Mouse (Mus musculus): ENCODE results near the gene Gm21987. TPM values are rescaled to one million over a fixed set of nuclear protein-coding genes. Genes with fewer than 3 reads are reported as not detected.
"Not testable (repeated sequence)": the region's sequence is repeated elsewhere in the genome, so short reads cannot be mapped to it uniquely, and the experiment has no call there.

Gm21987 gene
- polyA plus RNA-seq, 1 experiment from 2014 or later, result not detected

DNA sequence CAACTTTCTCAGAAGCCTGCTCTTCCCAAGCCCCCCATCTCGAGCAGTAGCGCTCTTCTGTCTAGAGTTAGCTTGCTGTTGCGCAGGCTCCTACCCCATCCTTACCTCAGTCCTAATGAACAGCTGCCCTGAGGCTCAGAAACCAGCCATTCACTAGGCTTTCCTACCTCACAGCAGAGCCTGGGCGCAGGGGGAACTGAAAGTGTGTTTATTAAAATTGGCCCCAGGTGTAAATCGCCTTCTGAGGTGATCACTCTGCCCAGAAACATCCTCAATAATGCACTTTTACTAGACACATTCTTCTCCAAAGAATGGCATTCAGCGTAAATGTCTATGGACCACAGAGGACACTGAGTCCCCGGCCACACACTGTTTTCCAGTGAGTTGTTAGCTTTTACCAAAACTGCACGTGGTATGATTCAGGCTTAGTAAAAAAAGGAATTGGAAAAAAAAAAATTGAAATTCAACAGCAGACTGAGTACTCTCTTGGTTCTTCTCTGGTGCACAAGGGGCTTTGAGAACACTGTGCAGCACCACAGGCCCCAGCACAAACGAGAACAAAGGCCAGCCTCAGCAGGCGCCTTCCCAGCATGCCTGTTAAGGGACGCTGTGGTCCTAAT lies 20.0 kb upstream of the Gm21987 start:
- H3K9ac ChIP-seq, result no peak overlapping the region
- H3K4me2 ChIP-seq, result no peak overlapping the region
- no peak overlapping the region for H3K4me3 ChIP-seq
- no peak overlapping the region for H3K27ac ChIP-seq
- 81% methylated on average over 11 of the region's 11 CpGs for WGBS
- H3K36me3 ChIP-seq, result no peaks in the 10 kb centered on the region
- ATAC-seq (ENCODE audit: low FRiP score), result no peak
- no peaks in the 10 kb centered on the region for H3K4me1 ChIP-seq (replicated peaks)
- no peaks in the 10 kb centered on the region for H3K27me3 ChIP-seq
- H3K9me3 ChIP-seq, result no peaks in the 10 kb centered on the region

DNA sequence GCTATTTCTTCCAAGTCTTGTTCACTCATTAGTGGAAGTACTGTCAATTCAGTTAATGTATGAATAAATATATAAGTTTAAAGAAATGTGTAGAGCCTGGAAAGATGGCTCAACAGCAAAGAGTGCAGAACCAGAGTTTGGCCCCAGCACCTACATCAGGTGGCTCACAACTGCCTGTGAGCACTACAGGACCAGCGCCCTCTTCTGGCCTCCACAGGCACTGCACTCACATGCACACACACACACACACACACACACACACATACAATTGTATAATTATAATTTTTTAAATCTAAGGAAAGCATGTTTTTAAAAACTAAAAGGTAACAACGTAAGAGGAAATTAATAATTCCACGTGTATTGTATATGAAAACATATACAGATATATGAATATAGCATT lies 17.5 kb upstream of the Gm21987 start:
- WGBS, result 87% methylated on average over 3 of the region's 3 CpGs
- H3K36me3 ChIP-seq, result no peaks in the 10 kb centered on the region
- H3K9ac ChIP-seq, result no peak overlapping the region
- no peaks in the 10 kb centered on the region for H3K9me3 ChIP-seq
- no peak overlapping the region for H3K4me2 ChIP-seq
- H3K27me3 ChIP-seq, result no peaks in the 10 kb centered on the region
- no peak overlapping the region for H3K27ac ChIP-seq
- no peaks in the 10 kb centered on the region for H3K4me1 ChIP-seq (replicated peaks)
- H3K4me3 ChIP-seq, result no peak overlapping the region
- no peak for ATAC-seq (ENCODE audit: low FRiP score)

DNA sequence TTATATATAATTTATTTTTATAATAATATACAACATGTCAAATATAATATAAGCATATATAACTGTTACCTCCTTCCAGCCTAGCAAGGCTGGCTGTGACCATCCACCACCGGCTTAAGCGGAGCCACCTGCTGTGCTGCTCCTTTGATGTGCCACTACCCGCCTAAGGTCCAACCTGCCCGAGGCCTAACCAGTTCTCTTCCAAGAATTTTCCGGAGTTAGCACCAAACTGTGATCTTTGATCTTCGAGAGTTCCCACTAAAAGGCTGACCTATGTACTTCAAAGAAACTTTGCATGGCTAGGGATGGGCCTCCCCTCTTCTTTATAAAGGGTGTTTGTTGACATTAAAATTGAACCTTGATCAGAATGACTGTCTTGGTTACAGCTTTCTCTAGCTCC lies 12.4 kb upstream of the Gm21987 start:
- H3K9ac ChIP-seq, result no peak overlapping the region
- no peak overlapping the region for H3K27ac ChIP-seq
- no peak overlapping the region for H3K4me3 ChIP-seq
- H3K27me3 ChIP-seq, result no peaks in the 10 kb centered on the region
- 47% methylated on average over 6 of the region's 6 CpGs for WGBS
- H3K36me3 ChIP-seq, result no peaks in the 10 kb centered on the region
- H3K4me2 ChIP-seq, result no peak overlapping the region
- ATAC-seq (ENCODE audit: low FRiP score), result no peak
- H3K9me3 ChIP-seq, result no peaks in the 10 kb centered on the region
- H3K4me1 ChIP-seq (replicated peaks), result no peaks in the 10 kb centered on the region

DNA sequence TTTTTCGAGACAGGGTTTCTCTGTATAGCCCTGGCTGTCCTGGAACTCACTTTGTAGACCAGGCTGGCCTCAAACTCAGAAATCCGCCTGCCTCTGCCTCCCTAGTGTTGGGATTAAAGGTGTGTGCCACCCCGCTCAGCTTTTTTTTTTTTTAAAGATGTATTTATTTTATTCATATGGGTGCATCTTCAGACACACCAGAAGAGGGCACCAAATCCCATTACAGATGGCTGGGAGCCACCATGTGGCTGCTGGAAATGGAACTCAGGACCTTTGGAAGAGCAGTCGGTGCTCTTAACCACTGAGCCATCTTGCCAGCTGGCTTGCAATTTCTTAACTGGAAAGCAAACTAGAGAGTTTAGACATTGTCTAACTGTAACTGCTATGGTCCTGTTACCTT lies 8.8 kb upstream of the Gm21987 start:
- not testable (repeated sequence) for H3K27me3 ChIP-seq; ATAC-seq (ENCODE audit: low FRiP score); H3K4me1 ChIP-seq (replicated peaks); H3K4me2 ChIP-seq; H3K4me3 ChIP-seq; H3K27ac ChIP-seq; H3K9ac ChIP-seq; H3K9me3 ChIP-seq; H3K36me3 ChIP-seq
- 92% methylated on average over 4 of the region's 4 CpGs for WGBS

DNA sequence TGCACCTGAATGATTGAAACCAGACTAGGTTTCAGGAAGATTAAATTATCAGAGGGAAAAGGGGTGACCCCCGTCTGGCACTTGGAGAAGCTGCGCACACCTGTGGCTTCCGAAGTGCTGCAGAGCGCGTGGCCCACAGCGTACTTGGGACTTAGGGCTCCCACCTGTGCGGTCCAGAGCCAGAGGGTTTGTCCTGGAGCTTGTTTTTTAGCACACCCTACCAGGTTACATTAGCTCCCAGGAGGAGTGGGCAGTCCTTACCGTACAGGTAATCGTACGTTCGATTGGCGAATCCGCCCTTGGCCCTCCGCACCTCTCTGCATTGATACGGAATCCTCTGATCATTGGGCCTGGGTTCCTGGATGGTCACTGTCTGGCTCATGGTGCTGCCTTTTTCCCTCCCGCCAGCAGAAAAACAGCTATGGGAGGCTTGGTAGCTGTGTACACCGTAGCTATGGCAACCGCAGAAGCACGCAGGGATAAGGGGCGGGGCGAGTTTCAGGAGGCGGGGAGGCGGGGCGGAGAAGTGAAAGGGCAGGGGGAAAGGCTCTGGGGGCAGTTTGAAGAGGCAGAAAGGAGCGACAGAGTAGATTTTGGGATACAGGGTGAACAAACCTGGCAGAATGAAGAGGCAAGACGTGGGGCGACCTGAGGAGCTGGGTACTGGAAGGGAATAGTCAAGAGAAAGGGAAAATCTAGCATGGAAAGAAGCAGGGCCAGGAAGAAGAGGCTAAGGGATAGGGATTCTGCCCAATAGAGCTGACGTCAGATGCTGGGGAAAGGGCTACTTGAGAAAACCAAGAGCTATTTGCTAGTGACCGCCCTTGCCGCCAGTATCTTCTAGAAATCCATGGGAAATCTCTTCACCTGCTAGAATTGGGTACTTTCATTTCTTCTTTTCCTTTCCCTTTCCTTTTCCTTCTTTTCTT lies 5.2 kb upstream of the Gm21987 start, which contains the start of gene Maats1:
TSS of gene Maats1 (minus strand) at position 748 of the 929 bp plus-strand sequence.
- no peaks in the 10 kb centered on the region for H3K9me3 ChIP-seq
- H3K36me3 ChIP-seq, result no peaks in the 10 kb centered on the region
- H3K9ac ChIP-seq, result peak within 1 kb of the TSS; percentile 70
- H3K4me3 ChIP-seq, result peak within 1 kb of the TSS; percentile 43
- no peaks in the 10 kb centered on the region for H3K27me3 ChIP-seq
- H3K4me2 ChIP-seq, result peak within 1 kb of the TSS; percentile 73
- H3K27ac ChIP-seq, result peak within 1 kb of the TSS; percentile 35; the same call in 1 of the 2 replicates
- peaks cover 10% of the 10 kb centered on the region for H3K4me1 ChIP-seq (replicated peaks)
- WGBS, result 9% methylated on average over 30 of the region's 30 CpGs
- ATAC-seq (ENCODE audit: low FRiP score), result peak; percentile 93

DNA sequence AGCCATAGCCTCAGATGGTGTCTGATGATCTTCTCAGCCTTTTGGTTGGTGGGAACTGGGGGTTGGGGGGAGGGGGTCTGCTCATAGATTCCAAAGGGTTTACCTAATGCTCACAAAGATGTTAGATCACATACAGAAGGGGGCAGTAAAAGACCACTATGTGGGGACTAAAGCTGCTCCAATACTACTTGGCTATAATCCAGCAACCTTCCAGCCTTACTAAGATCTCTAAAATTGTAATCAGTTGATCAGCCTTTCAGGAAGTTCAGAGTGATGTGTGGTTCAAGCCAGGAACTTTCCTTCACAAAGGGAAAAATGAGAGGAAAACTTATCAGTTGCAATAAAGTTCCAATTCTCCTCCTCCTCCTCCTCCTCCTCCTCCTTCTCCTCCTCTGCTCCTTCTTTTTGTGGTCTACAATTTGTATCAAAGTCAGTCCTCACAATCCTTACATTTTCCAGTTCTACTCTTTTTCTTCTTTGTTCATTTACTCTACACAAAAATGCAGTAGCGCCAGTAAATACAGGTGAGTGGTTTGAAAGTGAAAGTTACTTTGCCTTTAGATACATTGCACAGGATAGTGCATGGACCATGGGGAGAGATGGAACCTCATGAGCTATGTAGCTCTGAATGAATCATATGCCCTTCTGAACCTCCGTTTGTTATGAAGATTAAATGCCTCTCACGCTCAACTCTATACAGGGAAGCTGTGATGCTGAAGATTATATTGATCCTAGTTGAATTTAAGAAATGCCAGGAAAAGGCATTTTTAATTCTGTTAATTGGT lies 1.7 kb upstream of the Gm21987 start:
- H3K4me1 ChIP-seq (replicated peaks), result peaks cover 21% of the 10 kb centered on the region
- ATAC-seq (ENCODE audit: low FRiP score), result no peak
- no peak overlapping the region for H3K4me2 ChIP-seq
- H3K9ac ChIP-seq, result no peak overlapping the region
- H3K9me3 ChIP-seq, result no peaks in the 10 kb centered on the region
- no peak overlapping the region for H3K27ac ChIP-seq
- H3K4me3 ChIP-seq, result no peak overlapping the region
- peaks cover 12% of the 10 kb centered on the region for H3K36me3 ChIP-seq
- 81% methylated on average over 3 of the region's 3 CpGs for WGBS
- no peaks in the 10 kb centered on the region for H3K27me3 ChIP-seq

DNA sequence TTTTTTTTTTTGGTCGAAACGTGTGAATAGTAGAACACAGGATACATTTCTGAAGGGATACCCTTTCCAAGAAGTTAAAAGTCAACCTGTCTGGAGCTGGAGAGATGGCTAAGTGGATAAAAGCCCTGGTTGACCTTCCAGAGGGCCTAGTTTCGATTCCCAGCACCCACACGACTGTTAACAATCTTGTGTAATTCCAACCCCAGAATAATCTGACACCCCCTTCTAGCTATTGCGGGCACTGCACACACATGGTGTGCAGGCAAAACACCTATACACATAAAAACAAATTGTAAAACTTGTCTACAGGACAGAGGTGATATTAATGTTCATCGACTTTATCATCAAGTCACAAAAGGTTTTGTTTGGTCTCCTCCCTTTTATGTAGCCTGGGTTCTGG lies 748 bp downstream of the Gm21987 start:
- Histone ChIP-seq H3K4me1 (replicated peaks) (peaks cover 13% of the 10 kb centered on the region), H3K36me3 (peaks cover 34% of the 10 kb centered on the region), H3K4me2 (peak overlapping the region; percentile 78), H3K9me3 (no peaks in the 10 kb centered on the region), H3K27me3 (no peaks in the 10 kb centered on the region), H3K9ac (peak overlapping the region; percentile 59; the same call in 1 of the 2 replicates), H3K27ac (no peak overlapping the region), H3K4me3 (peak overlapping the region; percentile 75)
- WGBS, result 68% methylated on average over 6 of the region's 6 CpGs
- no peak for ATAC-seq (ENCODE audit: low FRiP score)

DNA sequence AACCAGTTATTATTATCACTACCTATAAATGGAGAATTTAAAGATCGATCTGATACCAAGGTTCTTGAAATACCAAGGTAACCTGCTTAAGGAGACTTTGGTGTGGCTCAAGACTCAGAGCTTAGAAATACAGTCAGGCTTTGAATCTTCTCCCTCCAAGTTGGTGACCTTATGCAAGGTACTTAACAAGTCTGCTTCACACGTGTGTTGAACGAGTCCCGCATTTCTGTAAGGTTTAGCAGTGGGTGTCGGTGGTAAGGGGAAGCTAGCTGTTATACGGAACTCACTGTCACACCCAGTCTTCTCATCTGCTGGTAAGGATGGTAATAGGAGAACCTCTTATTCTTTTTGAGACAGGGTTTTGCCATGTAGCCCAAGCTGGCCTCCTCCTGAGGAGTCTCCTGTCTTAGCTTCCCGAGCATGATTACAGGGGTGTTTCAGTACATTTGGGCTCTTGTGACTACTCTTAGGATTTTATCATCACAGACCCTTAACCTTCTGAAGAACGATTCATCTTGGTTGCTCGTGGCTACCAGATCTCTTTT lies 1.4 kb downstream of the Gm21987 start:
- 93% methylated on average over 9 of the region's 9 CpGs for WGBS
- H3K4me2 ChIP-seq, result no peak overlapping the region
- peaks cover 13% of the 10 kb centered on the region for H3K4me1 ChIP-seq (replicated peaks)
- no peak overlapping the region for H3K4me3 ChIP-seq
- H3K9me3 ChIP-seq, result no peaks in the 10 kb centered on the region
- H3K27ac ChIP-seq, result no peak overlapping the region
- no peak for ATAC-seq (ENCODE audit: low FRiP score)
- H3K27me3 ChIP-seq, result no peaks in the 10 kb centered on the region
- H3K9ac ChIP-seq, result no peak overlapping the region
- H3K36me3 ChIP-seq, result peaks cover 34% of the 10 kb centered on the region

DNA sequence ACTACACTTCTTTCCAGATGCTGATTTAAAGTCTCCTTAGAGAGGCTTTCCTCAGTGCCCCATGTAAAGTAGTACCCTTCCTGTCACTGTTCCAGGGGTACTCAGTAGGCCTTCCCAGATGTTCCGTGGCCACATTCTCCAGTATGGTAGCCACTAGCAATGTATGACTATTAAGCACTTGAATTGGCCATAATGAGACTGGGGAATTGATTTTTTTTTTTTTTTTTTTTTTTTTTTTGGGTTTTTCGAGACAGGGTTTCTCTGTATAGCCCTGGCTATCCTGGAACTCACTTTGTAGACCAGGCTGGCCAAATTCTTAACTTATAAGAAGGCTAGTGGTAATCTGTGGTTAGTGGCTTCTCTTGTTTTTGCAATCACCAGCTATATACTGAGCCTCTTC lies 3.0 kb downstream of the Gm21987 start:
- H3K4me3 ChIP-seq, result no peak overlapping the region
- peaks cover 38% of the 10 kb centered on the region for H3K36me3 ChIP-seq
- H3K27ac ChIP-seq, result no peak overlapping the region
- H3K4me2 ChIP-seq, result no peak overlapping the region
- no peaks in the 10 kb centered on the region for H3K27me3 ChIP-seq
- H3K9ac ChIP-seq, result no peak overlapping the region
- no peak for ATAC-seq (ENCODE audit: low FRiP score)
- H3K4me1 ChIP-seq (replicated peaks), result peaks cover 13% of the 10 kb centered on the region
- 88% methylated on average over 2 of the region's 2 CpGs for WGBS
- H3K9me3 ChIP-seq, result no peaks in the 10 kb centered on the region

DNA sequence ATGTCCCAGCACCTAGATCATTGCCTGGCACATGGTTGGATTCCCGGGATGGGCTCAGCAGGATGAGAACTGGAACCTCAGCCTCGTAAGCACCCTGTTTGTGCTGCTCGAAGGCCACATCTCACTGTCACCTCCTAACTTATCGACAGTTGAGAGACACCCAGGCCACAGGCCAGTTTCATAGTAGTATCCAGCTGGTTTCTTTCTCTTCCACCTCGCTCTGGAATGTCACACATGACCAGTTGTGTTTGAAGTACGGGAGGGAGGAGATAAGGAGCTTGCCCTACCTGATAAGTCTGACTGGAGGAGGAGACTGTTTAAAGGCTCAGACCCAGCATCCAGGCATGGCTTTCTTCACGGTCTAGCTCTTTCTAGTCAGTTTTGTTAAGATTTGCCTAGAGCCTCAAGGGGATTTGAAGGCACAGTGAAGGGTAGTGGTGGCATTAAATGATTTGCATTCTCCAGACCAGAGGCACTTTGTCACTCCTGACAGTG lies 3.6 kb downstream of the Gm21987 start:
- WGBS, result 91% methylated on average over 7 of the region's 7 CpGs

DNA sequence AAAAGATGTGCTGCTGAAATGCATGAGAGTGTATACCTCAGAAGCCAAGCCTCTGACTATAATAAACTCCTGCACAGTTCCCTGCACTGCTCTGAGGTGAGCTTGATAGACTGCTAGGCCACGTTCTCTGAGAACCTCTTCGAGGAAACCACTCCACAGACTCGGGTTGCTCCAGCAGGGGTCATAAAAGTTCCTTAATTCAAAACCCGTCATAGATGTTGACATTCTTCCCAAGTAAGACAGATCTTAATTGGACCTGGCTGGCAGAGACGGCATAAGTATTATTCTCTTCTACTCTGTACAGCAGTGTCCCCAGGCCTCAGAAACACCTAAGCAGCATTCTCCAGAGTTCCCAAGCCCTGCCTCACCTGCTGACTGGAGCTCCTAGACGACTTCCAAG lies 4.1 kb downstream of the Gm21987 start:
- Histone ChIP-seq H3K36me3 (peaks cover 38% of the 10 kb centered on the region), H3K4me3 (no peak overlapping the region), H3K9me3 (no peaks in the 10 kb centered on the region), H3K4me1 (replicated peaks) (peaks cover 13% of the 10 kb centered on the region), H3K4me2 (no peak overlapping the region), H3K27ac (no peak overlapping the region), H3K27me3 (no peaks in the 10 kb centered on the region), H3K9ac (no peak overlapping the region)
- 85% methylated on average over 6 of the region's 6 CpGs for WGBS
- no peak for ATAC-seq (ENCODE audit: low FRiP score)

More for the DNA sequence above, 3.6 kb downstream of the Gm21987 start:
- Histone ChIP-seq H3K4me2 (no peak overlapping the region), H3K9me3 (no peaks in the 10 kb centered on the region), H3K27ac (no peak overlapping the region), H3K27me3 (no peaks in the 10 kb centered on the region), H3K4me3 (no peak overlapping the region), H3K9ac (no peak overlapping the region), H3K4me1 (replicated peaks) (peaks cover 13% of the 10 kb centered on the region), H3K36me3 (peaks cover 38% of the 10 kb centered on the region)
- ATAC-seq (ENCODE audit: low FRiP score), result no peak

DNA sequence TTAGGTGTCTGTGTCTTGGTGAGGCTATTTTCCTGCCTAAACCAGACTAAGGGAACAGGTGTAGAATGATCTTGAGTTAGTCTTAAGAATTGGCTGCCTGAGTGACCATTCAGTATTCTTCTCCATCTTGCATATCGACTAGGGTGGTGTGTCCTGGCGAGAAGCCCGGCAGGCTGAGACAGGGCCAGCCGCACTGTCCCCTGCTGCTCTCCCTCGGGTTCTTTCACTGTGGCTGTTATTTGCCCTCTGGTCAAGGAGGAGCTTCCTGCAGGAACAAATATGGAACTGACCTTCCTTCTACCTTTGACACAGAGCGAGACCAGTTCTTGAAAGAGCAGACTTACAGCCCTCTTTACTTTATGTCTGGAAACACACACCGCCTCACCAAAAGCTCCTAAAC lies 5.2 kb downstream of the Gm21987 start:
- Histone ChIP-seq H3K27ac (no peak overlapping the region), H3K4me2 (no peak overlapping the region), H3K9me3 (no peaks in the 10 kb centered on the region), H3K4me3 (no peak overlapping the region), H3K27me3 (no peaks in the 10 kb centered on the region), H3K4me1 (replicated peaks) (peaks cover 11% of the 10 kb centered on the region), H3K9ac (no peak overlapping the region), H3K36me3 (peaks cover 42% of the 10 kb centered on the region)
- no peak for ATAC-seq (ENCODE audit: low FRiP score)
- WGBS, result 88% methylated on average over 7 of the region's 7 CpGs
